Mouse (Mus musculus) splenic B cell, adult 2 months (primary cell): ENCODE measurements around the gene Ccdc173.
A peak's percentile ranks its signal among the peaks of the same experiment; 100 is the strongest.

Experiments
- DNase-seq: peaks from one replicate; pipeline ENCODE4 v3.0.0-alpha.2; 2011; ENCODE audit warnings: low read depth, low spot score
- H3K27me3 ChIP-seq: 2 replicates; pipeline ENCODE4 v1.6.1; 2012; ENCODE audit warnings: mild to moderate bottlenecking, low read length, moderate library complexity, mixed read lengths; ENCODE audit not compliant: control insufficient read depth, poor library complexity, insufficient read depth, severe bottlenecking
- H3K36me3 ChIP-seq: 2 replicates; pipeline ENCODE4 v1.6.1; 2012; ENCODE audit warnings: mild to moderate bottlenecking, low read length, moderate library complexity, mixed read lengths; ENCODE audit not compliant: control insufficient read depth, poor library complexity, insufficient read depth, severe bottlenecking

Ccdc173 gene

DNA sequence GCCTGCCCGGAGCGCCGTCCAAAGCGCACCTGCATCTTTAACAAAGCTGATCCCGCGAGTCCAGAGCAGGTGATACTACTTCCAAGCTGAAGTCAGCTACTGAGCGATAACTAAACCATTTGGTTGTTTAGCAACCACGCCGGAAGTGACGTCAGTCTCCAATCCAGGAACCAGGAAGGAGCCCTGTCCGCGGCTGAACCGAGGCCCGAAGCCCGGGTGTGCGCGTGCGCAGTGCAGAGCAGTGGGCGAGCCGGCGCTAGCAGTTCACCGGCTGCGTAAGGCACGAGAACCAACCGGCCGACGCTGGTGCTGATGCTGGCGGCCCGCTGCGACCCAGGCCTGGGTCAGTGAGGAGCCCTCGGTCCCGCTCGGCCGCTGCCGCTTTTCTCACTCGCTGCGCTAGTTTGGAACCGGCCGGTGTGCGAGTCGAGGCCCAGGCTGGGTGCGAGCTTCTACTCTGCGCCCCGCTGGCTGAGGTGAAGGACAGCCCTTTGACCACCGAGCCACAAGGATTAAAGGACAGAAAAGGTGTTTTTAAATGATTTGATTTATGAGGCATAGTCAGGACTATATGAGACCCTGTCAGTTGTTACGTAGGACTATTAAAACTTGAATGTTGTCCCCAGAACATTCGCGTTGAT lies at the start of gene Ccdc173, which contains the start of gene Phospho2:
TSS of gene Ccdc173 (minus strand) at position 147 of the 641 bp plus-strand sequence.
TSS of gene Phospho2 (plus strand) at position 195 of the 641 bp plus-strand sequence.
- DNase-seq: peak; percentile 99

DNA sequence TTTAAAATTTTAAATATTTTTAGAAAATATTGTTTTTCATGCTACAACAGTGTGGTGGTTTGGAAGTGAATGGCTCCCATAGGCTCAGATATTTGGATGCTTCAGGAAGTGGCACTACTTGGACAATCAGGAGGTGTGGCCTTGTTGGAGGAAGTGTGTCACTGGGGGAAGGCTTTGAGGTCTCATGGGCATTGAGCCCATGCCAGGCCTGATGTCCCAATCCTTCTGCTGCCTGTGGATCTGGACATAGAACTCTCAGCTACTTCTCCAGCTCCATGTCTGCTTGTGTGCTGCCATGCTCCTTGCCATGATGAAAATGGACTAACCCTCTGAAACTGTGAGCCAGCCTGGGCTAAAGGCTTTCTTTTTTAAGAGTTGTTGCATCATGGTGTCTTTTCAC lies 49.3 kb upstream of the Ccdc173 start:
- Histone ChIP-seq H3K36me3 (no peaks in the 10 kb centered on the region), H3K27me3 (no peaks in the 10 kb centered on the region)
- no peak for DNase-seq

More for the DNA sequence above, at the start of gene Ccdc173, which contains the start of gene Phospho2:
- H3K27me3 ChIP-seq: no peaks in the 10 kb centered on the region
- peaks cover 2% of the 10 kb centered on the region; the same call in 1 of the 2 replicates for H3K36me3 ChIP-seq

DNA sequence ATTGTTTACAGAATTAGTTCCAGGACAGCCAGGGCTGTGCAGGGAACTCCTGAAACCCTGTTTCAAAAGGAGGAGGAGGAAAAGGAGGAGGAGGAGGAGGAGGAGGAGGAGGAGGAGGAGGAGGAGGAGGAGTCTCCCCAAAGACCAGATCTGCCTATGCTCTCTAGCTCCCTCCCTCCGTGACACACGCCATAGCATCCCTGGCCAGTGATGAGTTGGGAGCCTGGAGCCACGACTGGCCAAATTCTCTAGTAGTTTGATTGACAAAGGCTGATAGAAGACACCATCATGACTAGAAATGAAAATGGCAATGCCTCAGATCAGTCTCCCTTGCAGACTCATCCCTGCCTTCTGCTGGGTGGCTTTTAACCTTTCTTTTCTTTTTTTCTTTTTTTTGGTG lies 48.6 kb upstream of the Ccdc173 start:
- Histone ChIP-seq H3K36me3 (no peaks in the 10 kb centered on the region), H3K27me3 (no peaks in the 10 kb centered on the region)
- no peak for DNase-seq

DNA sequence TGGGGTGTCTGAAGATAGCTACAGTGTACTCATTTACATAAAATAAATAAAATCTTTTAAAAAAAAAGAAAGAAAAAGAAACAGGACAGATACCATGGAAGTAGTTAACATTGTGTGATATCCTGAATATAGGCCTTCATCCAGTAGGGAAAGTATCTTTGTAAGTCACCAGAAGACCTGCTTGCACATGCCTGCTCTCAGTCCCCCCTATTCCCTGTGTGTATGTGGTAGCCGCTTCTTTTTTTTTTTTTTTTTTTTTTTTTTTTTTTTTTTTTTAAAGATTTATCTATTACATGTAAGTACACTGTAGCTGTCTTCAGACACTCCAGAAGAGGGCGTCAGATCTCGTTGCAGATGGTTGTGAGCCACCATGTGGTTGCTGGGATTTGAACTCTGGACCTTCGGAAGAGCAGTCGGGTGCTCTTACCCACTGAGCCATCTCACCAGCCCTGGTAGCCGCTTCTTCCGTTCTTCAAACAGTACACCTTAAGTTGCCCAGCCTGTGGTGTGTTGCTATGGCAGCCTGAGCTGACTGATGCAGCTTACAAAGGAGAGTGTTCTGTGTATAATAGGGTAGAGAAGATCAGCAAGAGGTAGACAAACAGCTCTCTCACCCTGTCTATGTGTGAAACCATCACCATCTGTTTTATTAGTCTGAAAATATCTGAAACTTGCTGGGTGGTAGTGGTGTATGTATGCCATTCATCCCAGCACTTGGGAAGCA lies 48.0 kb upstream of the Ccdc173 start:
- no peak for DNase-seq
- H3K36me3 ChIP-seq: no peaks in the 10 kb centered on the region
- H3K27me3 ChIP-seq: no peaks in the 10 kb centered on the region

DNA sequence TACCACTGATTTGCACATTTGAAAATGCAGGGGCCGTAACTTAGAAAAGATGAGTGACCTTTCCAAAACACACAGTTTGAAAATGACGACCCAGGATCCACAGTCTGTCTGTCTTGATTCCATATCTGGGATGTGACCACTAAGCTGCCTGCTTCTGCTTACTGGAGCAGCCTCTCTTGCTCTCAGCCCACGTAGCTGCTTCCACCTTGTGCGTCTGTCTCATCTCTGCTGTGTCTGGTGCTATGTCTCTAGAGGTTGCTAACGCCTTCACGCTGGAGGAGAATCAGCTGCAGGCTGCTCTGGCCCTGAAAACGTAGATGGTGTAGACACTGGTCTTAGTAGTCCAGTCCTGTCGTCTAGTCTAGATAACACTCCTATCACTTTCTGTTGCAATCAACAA lies 40.7 kb upstream of the Ccdc173 start:
- DNase-seq: no peak
- no peaks in the 10 kb centered on the region for H3K36me3 ChIP-seq
- H3K27me3 ChIP-seq: no peaks in the 10 kb centered on the region

DNA sequence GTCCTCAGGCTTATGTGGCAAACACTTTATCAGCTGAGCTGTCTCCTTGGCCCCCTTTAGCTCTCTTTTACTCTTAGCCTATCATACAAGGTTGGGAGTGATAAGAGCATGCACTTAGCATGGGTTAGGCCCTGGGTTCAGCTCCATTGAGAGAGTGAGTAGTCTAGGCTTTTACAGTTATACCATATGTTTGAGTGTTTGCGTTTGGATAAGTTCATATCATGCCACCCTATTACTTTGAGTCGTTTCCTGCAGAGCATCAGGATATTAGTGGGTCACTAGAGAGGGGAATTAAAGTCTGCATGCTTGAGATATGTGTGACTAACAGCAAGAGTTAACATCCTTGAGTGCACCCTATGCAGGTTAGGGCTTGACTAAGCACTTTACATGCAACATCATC lies 40.3 kb upstream of the Ccdc173 start:
- Histone ChIP-seq H3K36me3 (no peaks in the 10 kb centered on the region), H3K27me3 (no peaks in the 10 kb centered on the region)
- no peak for DNase-seq

DNA sequence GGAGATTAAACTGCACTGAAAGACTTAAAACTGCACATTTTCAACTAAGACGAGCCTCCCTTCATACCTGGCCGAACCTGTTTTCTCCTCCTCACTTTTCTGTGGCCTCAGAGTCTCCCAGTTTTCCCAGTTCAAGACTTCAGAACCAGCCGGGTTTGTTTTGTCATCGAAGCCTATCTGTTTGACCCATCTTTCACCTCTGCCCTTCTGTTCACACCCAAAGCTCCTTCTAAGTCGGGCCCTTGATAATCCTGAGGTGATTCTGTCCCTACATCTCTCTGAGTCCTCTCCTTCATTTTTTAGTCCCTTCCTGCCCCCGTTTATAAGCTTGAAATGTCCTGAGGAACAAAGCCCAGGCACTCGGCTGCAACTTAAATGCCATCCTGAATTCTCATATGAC lies 38.7 kb upstream of the Ccdc173 start:
- Histone ChIP-seq H3K27me3 (no peaks in the 10 kb centered on the region), H3K36me3 (no peaks in the 10 kb centered on the region)
- no peak for DNase-seq

DNA sequence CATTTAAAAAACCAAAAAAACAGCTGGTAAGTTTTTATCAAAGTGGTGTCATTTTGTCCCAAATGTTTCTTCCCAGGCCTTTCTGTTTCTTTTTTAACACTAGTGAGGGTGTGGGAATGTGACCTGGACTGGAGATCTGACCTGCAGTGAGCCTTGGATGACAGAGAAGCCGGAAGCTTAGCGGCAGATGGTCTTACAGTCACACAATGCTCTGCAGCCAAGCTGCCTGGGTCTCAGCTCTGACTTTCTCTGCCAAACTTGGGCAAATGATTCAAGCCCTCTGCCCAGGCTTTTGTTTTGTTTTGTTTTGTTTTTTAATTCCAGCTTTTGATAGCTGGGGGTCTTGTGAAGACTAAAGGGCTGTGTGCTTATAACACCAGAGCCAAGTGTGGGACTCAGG lies 37.0 kb upstream of the Ccdc173 start:
- DNase-seq: no peak
- no peaks in the 10 kb centered on the region for H3K36me3 ChIP-seq
- H3K27me3 ChIP-seq: no peaks in the 10 kb centered on the region

DNA sequence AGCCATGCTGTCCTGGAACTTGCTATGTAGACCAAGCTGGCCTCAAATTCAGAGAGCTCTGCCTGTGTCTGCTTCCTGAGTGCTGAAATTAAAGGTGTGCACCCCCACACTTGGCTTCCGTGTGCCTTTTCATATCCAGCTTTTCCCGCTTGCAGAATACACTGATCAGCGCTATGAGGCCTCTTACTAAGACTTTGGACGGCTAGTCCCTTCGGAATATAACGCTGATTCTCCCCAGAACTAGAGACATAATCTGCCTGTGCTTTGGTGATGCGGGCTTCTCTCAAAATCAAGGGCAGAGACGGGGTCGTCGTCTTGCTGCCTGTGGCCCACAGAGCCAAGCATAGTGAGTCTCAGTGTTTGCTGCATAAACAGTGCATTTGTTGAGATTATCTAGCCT lies 36.5 kb upstream of the Ccdc173 start:
- no peak for DNase-seq
- Histone ChIP-seq H3K36me3 (no peaks in the 10 kb centered on the region), H3K27me3 (no peaks in the 10 kb centered on the region)

DNA sequence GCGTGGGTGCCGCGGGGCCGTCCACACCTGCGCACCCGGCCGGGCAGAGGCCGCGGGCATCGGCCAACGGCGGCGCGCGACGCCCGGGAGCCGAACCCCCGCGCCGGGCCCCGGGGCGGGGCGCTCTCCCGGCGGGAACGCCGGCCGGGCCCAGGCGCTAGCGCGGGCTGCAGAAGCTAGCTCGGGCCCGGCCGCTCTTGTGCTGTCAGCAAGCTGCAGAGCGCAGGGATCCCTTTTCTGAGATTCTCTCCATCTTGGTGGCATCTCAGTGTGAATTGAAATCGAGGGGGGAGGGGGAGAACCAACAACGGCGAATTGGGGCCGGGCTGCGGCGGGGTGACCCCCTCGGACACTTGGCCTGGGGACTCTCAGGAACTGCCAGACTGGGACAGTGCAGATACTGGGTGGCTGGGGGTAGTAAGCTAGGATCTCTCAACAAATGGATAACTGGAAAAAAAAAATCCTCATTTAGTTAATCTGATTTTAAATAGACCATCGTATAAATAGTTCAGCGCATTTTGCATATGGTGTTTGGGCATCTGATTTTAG lies 33.8 kb upstream of the Ccdc173 start:
- H3K36me3 ChIP-seq: no peaks in the 10 kb centered on the region
- peak; percentile 3 for DNase-seq

DNA sequence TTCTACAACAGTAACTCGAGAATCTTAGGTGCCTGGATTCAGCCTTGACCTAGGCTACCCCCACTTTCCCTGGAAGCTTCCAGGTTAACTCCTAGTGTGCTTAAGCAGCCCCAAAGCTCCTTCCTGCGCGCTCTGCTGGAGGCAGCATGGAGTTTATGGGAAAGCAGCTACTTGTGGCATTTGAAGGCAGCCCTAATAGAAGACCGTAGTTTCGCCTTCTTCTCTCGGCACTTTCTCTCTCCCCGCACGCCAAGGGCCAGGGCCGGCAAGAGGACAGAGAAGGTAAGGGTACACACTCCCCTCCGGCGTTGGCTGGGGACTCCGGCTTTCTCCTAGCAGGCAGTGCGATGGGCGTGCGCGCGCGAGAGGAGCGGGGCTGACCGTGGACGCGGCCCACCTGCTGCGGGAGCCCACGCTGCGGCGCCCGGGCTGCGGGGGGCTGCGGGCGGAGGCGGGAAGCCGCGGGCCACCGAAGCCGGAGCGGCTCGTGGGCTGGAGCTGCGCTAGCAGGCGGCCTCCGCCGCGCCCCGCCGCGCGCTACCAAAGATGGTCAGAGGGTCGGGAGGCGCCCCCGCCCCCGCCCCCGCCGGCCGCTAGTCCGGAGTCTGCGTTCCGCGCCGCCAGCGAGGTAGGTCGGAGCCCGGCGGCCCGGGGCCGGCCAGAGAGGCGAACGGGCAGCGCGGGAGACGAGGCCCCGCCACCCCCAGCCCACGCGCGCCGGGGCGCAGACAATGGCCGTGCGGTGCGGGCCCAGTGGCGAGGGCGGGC lies 33.2 kb upstream of the Ccdc173 start:
- DNase-seq: peak; percentile 9
- Histone ChIP-seq H3K36me3 (no peaks in the 10 kb centered on the region), H3K27me3 (no peaks in the 10 kb centered on the region)

More for the DNA sequence above, 33.8 kb upstream of the Ccdc173 start:
- no peaks in the 10 kb centered on the region for H3K27me3 ChIP-seq

DNA sequence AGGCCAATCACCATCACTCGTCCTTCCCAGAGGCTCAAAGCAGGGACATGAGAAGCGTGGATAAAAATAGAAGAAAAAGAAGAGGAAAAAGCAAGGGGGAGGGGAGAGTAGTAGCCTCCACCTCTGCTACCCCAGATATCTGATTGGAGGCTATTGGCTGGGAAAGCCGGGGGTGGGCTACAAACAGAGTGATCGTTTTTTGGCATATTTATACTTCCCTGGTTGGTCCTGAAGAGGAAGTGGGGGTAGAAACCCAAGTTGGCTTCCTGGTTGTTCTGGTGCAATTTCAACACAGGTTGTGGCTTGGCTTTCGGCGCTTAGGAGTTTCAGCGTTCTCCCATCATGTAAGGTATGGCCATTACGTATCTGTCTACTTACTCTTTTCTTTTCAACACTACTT lies 32.3 kb upstream of the Ccdc173 start, which contains the start of gene Klhl23:
TSS of gene Klhl23 (plus strand) at position 234 of the 400 bp plus-strand sequence.
- DNase-seq: peak; percentile 5
- H3K36me3 ChIP-seq: no peaks in the 10 kb centered on the region
- H3K27me3 ChIP-seq: no peaks in the 10 kb centered on the region

DNA sequence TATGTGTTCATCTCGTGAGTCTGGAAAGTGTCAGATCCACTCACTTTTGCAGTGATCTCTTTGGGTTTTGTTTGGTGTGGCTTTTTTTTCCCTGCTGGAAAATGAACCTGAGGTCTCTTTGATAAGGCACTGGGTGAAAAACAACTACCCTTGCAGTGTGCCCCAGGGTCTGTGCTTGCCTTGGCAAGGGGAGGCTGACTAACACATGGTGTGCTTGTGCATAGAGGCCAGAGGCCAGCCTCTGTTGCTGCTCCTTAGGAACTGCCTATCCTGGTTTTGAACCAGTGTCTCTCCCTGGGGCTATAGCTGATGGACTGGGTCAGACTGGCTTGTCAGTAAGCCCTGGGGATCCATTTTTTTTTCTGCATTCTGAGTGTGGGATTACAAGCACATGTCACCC lies 30.8 kb upstream of the Ccdc173 start:
- DNase-seq: no peak
- H3K27me3 ChIP-seq: no peaks in the 10 kb centered on the region
- H3K36me3 ChIP-seq: no peaks in the 10 kb centered on the region

DNA sequence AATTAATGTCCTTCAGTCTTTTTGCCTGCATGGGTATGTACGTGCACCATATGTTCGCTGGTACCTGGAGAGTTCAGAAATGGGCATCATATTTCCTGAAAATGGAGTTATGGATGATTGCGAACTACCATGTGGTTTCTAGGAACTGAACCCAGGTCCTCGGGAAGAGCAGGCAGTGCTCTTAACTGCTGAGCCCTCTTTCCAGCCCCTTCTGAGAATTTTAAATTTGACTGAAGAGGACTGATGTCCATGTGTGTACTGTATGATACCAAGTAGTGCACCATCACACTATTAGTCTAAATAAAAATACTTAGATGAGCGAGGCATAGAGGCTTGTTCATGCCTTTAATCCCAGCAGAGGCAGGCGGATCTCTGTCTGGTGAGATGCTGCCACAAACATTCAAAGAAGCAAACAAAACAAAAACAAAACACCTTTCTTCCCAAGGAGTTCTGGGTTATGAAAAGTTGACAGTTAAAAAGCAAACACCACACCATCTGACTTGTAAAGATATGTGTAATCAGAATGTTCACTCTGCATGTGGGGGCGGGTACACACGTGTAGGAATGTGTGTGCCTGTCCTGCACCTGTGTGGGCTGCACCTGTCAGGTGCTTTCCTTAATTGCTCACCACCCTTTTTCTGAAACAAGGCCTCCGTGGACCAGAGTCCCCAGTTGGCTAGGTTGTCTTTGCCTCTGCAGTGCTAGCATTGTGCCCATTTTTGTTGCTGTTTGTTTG lies 29.1 kb upstream of the Ccdc173 start:
- H3K36me3 ChIP-seq: no peaks in the 10 kb centered on the region
- no peak for DNase-seq
- H3K27me3 ChIP-seq: no peaks in the 10 kb centered on the region
